Mouse (Mus musculus) limb, embryonic 12.5 days (tissue): ENCODE data around the gene Slc20a1. TPM values are rescaled to one million over a fixed set of nuclear protein-coding genes. Genes with fewer than 3 reads are reported as not detected.

Source experiments
- ATAC-seq: fragments of 200-750 bp; cut with Nextera tagmentation; 2 replicates; pipeline ENCODE4 v1.8.0; 2017; ENCODE audit warnings: low read depth, moderate TSS enrichment; ENCODE audit not compliant: insufficient number of reproducible peaks, insufficient read depth, low FRiP score, low TSS enrichment
- H3K27ac ChIP-seq: fragments of 300-500 bp; sonication (generic); 2 replicates; pipeline ENCODE4 v1.5.1; 2016; ENCODE audit warnings: mild to moderate bottlenecking, moderate library complexity
- H3K27me3 ChIP-seq: fragments of 300-500 bp; sonication (generic); 2 replicates; pipeline ENCODE4 v1.6.1; 2016; ENCODE audit warnings: mild to moderate bottlenecking, moderate library complexity
- H3K36me3 ChIP-seq: fragments of 300-500 bp; sonication (generic); 2 replicates; pipeline ENCODE4 v1.6.1; 2016; ENCODE audit warnings: mild to moderate bottlenecking, moderate library complexity
- H3K4me1 ChIP-seq: fragments of 300-500 bp; sonication (generic); replicated peaks from 2 replicates; pipeline ENCODE4 v1.6.1; 2016
- H3K4me2 ChIP-seq: fragments of 300-500 bp; sonication (generic); 2 replicates; pipeline ENCODE4 v1.6.1; 2016; ENCODE audit warnings: mild to moderate bottlenecking, moderate library complexity
- H3K4me3 ChIP-seq: fragments of 300-500 bp; sonication (generic); replicated peaks from 2 replicates; pipeline ENCODE4 v1.5.1; 2016; ENCODE audit warnings: mild to moderate bottlenecking
- H3K9ac ChIP-seq: fragments of 300-500 bp; sonication (generic); replicated peaks from 2 replicates; pipeline ENCODE4 v1.6.1; 2016; ENCODE audit warnings: mild to moderate bottlenecking, moderate library complexity
- H3K9me3 ChIP-seq: fragments of 300-500 bp; sonication (generic); 2 replicates; pipeline ENCODE4 v1.6.1; 2016; ENCODE audit warnings: mild to moderate bottlenecking, moderate library complexity
- WGBS: fragments of 180-500 bp; shearing (Covaris S2); methylation state at CpG from one replicate; pipeline ENCODE4 v1.1.7; 2016; 5-methylcytosine and 5-hydroxymethylcytosine counted together
- polyA plus RNA-seq: library from polyadenylated mRNA; unstranded; fragments of >200 nt; fragmentation: Nextera tagmentation; extraction: Ambion mirVana; gene quantifications from 2 replicates; pipeline ENCODE4 v1.2.1, GENCODE M21; 2016

The Slc20a1 gene
- polyA plus RNA-seq, 1 experiment from 2014 or later: 43.9 TPM

- Histone ChIP-seq H3K4me3 (no peak overlapping the region), H3K36me3 (no peaks in the 10 kb centered on the region), H3K4me1 (peaks cover 6% of the 10 kb centered on the region; the same call in 1 of the 2 replicates), H3K4me2 (no peak overlapping the region), H3K9me3 (peaks cover 5% of the 10 kb centered on the region; the same call in 1 of the 2 replicates), H3K27me3 (peaks cover 6% of the 10 kb centered on the region; the same call in 1 of the 2 replicates), H3K27ac (no peak overlapping the region), H3K9ac (no peak overlapping the region)
- ATAC-seq: no peak
- WGBS: 78% methylated on average over 12 of the region's 12 CpGs
These were observed 21.7 kb upstream of the Slc20a1 start for GRCm38 (mm10) chr2:129176676-129177420.

- H3K9me3 ChIP-seq: peaks cover 5% of the 10 kb centered on the region; the same call in 1 of the 2 replicates
- peaks cover 6% of the 10 kb centered on the region; the same call in 1 of the 2 replicates for H3K27me3 ChIP-seq
- H3K9ac ChIP-seq: no peak overlapping the region
- no peak overlapping the region for H3K4me3 ChIP-seq
- no peaks in the 10 kb centered on the region for H3K36me3 ChIP-seq
- no peak overlapping the region for H3K4me2 ChIP-seq
- H3K4me1 ChIP-seq: peaks cover 6% of the 10 kb centered on the region; the same call in 1 of the 2 replicates
- 45% methylated on average over 3 of the region's 3 CpGs for WGBS
- no peak overlapping the region for H3K27ac ChIP-seq
- no peak for ATAC-seq
These were observed 20.9 kb upstream of the Slc20a1 start for GRCm38 (mm10) chr2:129177661-129178060.

GRCm38 (mm10) chr2:129178182-129178908 lies 20.2 kb upstream of the Slc20a1 start:
- peaks cover 5% of the 10 kb centered on the region; the same call in 1 of the 2 replicates for H3K9me3 ChIP-seq
- peaks cover 6% of the 10 kb centered on the region; the same call in 1 of the 2 replicates for H3K27me3 ChIP-seq
- 24% methylated on average over 10 of the region's 10 CpGs for WGBS
- no peaks in the 10 kb centered on the region for H3K36me3 ChIP-seq
- H3K4me2 ChIP-seq: no peak overlapping the region
- H3K4me1 ChIP-seq: peaks cover 6% of the 10 kb centered on the region
- no peak for ATAC-seq
- H3K27ac ChIP-seq: no peak overlapping the region
- no peak overlapping the region for H3K4me3 ChIP-seq
- H3K9ac ChIP-seq: no peak overlapping the region

- H3K9ac ChIP-seq: no peak overlapping the region
- peaks cover 5% of the 10 kb centered on the region; the same call in 1 of the 2 replicates for H3K9me3 ChIP-seq
- H3K4me2 ChIP-seq: no peak overlapping the region
- H3K36me3 ChIP-seq: no peaks in the 10 kb centered on the region
- H3K4me1 ChIP-seq: peaks cover 6% of the 10 kb centered on the region
- 80% methylated on average over 8 of the region's 8 CpGs for WGBS
- no peak for ATAC-seq
- H3K4me3 ChIP-seq: no peak overlapping the region
- H3K27me3 ChIP-seq: peaks cover 3% of the 10 kb centered on the region; the same call in 1 of the 2 replicates
- no peak overlapping the region for H3K27ac ChIP-seq
These were observed 18.4 kb upstream of the Slc20a1 start for GRCm38 (mm10) chr2:129179946-129180853.

GRCm38 (mm10) chr2:129181509-129181908 lies 17.1 kb upstream of the Slc20a1 start:
- peaks cover 3% of the 10 kb centered on the region; the same call in 1 of the 2 replicates for H3K9me3 ChIP-seq
- no peak for ATAC-seq

GRCm38 (mm10) chr2:129182412-129182811 lies 16.2 kb upstream of the Slc20a1 start:
- H3K36me3 ChIP-seq: no peaks in the 10 kb centered on the region
- no peak overlapping the region for H3K4me3 ChIP-seq
- H3K27ac ChIP-seq: no peak overlapping the region
- no peaks in the 10 kb centered on the region for H3K27me3 ChIP-seq
- 94% methylated on average over 1 of the region's 1 CpGs for WGBS
- H3K9me3 ChIP-seq: no peaks in the 10 kb centered on the region
- peaks cover 6% of the 10 kb centered on the region for H3K4me1 ChIP-seq
- ATAC-seq: no peak
- no peak overlapping the region for H3K4me2 ChIP-seq
- no peak overlapping the region for H3K9ac ChIP-seq

More at GRCm38 (mm10) chr2:129181509-129181908, 17.1 kb upstream of the Slc20a1 start:
- Histone ChIP-seq H3K4me2 (no peak overlapping the region), H3K4me3 (no peak overlapping the region), H3K27ac (no peak overlapping the region), H3K36me3 (no peaks in the 10 kb centered on the region), H3K27me3 (peaks cover 3% of the 10 kb centered on the region; the same call in 1 of the 2 replicates), H3K4me1 (peaks cover 6% of the 10 kb centered on the region), H3K9ac (no peak overlapping the region)
- WGBS: 90% methylated on average over 5 of the region's 5 CpGs

- no peak for ATAC-seq
- Histone ChIP-seq H3K36me3 (no peaks in the 10 kb centered on the region), H3K27me3 (no peaks in the 10 kb centered on the region), H3K27ac (no peak overlapping the region), H3K4me3 (no peak overlapping the region), H3K9ac (no peak overlapping the region), H3K4me2 (no peak overlapping the region), H3K4me1 (peaks cover under 1% of the 10 kb centered on the region), H3K9me3 (no peaks in the 10 kb centered on the region)
- 42% methylated on average over 14 of the region's 14 CpGs for WGBS
These were observed 15.0 kb upstream of the Slc20a1 start for GRCm38 (mm10) chr2:129183561-129184031.

GRCm38 (mm10) chr2:129184853-129185252 lies 13.7 kb upstream of the Slc20a1 start:
- WGBS: 63% methylated on average over 1 of the region's 1 CpGs
- H3K9ac ChIP-seq: no peak overlapping the region
- no peak overlapping the region for H3K27ac ChIP-seq
- H3K4me3 ChIP-seq: no peak overlapping the region
- H3K4me2 ChIP-seq: no peak overlapping the region
- ATAC-seq: no peak
- no peaks in the 10 kb centered on the region for H3K36me3 ChIP-seq
- H3K9me3 ChIP-seq: peaks cover 3% of the 10 kb centered on the region; the same call in 1 of the 2 replicates
- H3K27me3 ChIP-seq: no peaks in the 10 kb centered on the region
- H3K4me1 ChIP-seq: no peaks in the 10 kb centered on the region; the same call in 1 of the 2 replicates

- 84% methylated on average over 10 of the region's 10 CpGs for WGBS
- Histone ChIP-seq H3K36me3 (no peaks in the 10 kb centered on the region), H3K9me3 (peaks cover 3% of the 10 kb centered on the region; the same call in 1 of the 2 replicates), H3K4me3 (no peak overlapping the region), H3K4me1 (no peaks in the 10 kb centered on the region; the same call in 1 of the 2 replicates), H3K9ac (no peak overlapping the region), H3K4me2 (no peak overlapping the region), H3K27ac (no peak overlapping the region), H3K27me3 (no peaks in the 10 kb centered on the region)
- no peak for ATAC-seq
These were observed 12.8 kb upstream of the Slc20a1 start for GRCm38 (mm10) chr2:129185611-129186290.

- H3K4me1 ChIP-seq: no peaks in the 10 kb centered on the region; the same call in 1 of the 2 replicates
- WGBS: 79% methylated on average over 5 of the region's 5 CpGs
- H3K9me3 ChIP-seq: peaks cover 3% of the 10 kb centered on the region; the same call in 1 of the 2 replicates
- ATAC-seq: no peak
- H3K9ac ChIP-seq: no peak overlapping the region
- H3K4me2 ChIP-seq: no peak overlapping the region
- H3K27ac ChIP-seq: no peak overlapping the region
- H3K4me3 ChIP-seq: no peak overlapping the region
- H3K27me3 ChIP-seq: no peaks in the 10 kb centered on the region
- H3K36me3 ChIP-seq: no peaks in the 10 kb centered on the region
These were observed 12.2 kb upstream of the Slc20a1 start for GRCm38 (mm10) chr2:129186291-129186919.
